Mouse (Mus musculus) heart, embryonic 12.5 days (tissue): ENCODE results near the gene Plau. TPM values are rescaled to one million over a fixed set of nuclear protein-coding genes. Genes with fewer than 3 reads are reported as not detected.

ENCODE experiments used
- ATAC-seq: fragments of 200-750 bp; cut with Nextera tagmentation; 2 replicates; pipeline ENCODE4 v1.8.0; 2017; ENCODE audit warnings: moderate TSS enrichment, moderate library complexity; ENCODE audit not compliant: insufficient number of reproducible peaks, low FRiP score
- H3K27ac ChIP-seq: fragments of 300-500 bp; sonication (generic); 2 replicates; pipeline ENCODE4 v1.5.1; 2016; ENCODE audit warnings: mild to moderate bottlenecking, moderate library complexity; ENCODE audit not compliant: poor library complexity, severe bottlenecking
- H3K27me3 ChIP-seq: fragments of 300-500 bp; sonication (generic); replicated peaks from 2 replicates; pipeline ENCODE4 v1.6.1; 2016; ENCODE audit warnings: mild to moderate bottlenecking, moderate library complexity
- H3K36me3 ChIP-seq: fragments of 300-500 bp; sonication (generic); 2 replicates; pipeline ENCODE4 v1.6.1; 2016; ENCODE audit warnings: mild to moderate bottlenecking, moderate library complexity
- H3K4me1 ChIP-seq: fragments of 300-500 bp; sonication (generic); replicated peaks from 2 replicates; pipeline ENCODE4 v1.6.1; 2016; ENCODE audit warnings: mild to moderate bottlenecking
- H3K4me2 ChIP-seq: fragments of 300-500 bp; sonication (generic); 2 replicates; pipeline ENCODE4 v1.6.1; 2016; ENCODE audit warnings: mild to moderate bottlenecking, moderate library complexity
- H3K4me3 ChIP-seq: fragments of 300-500 bp; sonication (generic); 2 replicates; pipeline ENCODE4 v1.5.1; 2016; ENCODE audit warnings: mild to moderate bottlenecking
- H3K9ac ChIP-seq: fragments of 300-500 bp; sonication (generic); 2 replicates; pipeline ENCODE4 v1.6.1; 2016; ENCODE audit warnings: mild to moderate bottlenecking, moderate library complexity
- H3K9me3 ChIP-seq: fragments of 300-500 bp; sonication (generic); replicated peaks from 2 replicates; pipeline ENCODE4 v1.6.1; 2016; ENCODE audit warnings: mild to moderate bottlenecking, moderate library complexity
- WGBS: fragments of 180-500 bp; shearing (Covaris S2); methylation state at CpG from one replicate; pipeline ENCODE4 v1.1.7; 2016; 5-methylcytosine and 5-hydroxymethylcytosine counted together
- polyA plus RNA-seq: library from polyadenylated mRNA; unstranded; fragments of >200 nt; fragmentation: Nextera tagmentation; extraction: Ambion mirVana; gene quantifications from 2 replicates; pipeline ENCODE4 v1.2.1, GENCODE M21; 2016

Plau gene
- polyA plus RNA-seq, 1 experiment from 2014 or later: 1.1 TPM

DNA sequence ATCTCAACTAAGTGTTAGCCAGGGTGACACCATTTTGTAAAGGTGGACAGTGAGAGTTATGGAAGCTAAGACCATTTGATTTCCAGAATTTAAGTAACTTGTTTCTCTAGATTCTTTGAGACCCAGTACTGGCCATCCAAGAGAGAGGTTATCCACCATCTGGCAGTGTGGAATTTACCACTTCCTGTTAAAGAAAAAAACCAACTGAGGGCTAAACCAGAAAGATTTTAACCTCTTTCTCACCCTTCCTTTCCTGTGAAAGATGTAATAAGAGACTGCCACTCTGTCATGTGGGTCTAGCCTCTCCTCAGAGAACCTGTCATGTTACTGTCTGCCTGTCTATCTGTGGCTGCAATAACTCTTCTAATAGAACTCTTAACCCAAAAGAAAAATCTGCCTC is 26.6 kb upstream of the Plau start:
- H3K4me2 ChIP-seq: no peak overlapping the region
- H3K27ac ChIP-seq: no peak overlapping the region
- no peaks in the 10 kb centered on the region for H3K27me3 ChIP-seq
- no peak for ATAC-seq
- H3K36me3 ChIP-seq: no peaks in the 10 kb centered on the region
- no peaks in the 10 kb centered on the region for H3K9me3 ChIP-seq
- no peak overlapping the region for H3K4me3 ChIP-seq
- no peak overlapping the region for H3K9ac ChIP-seq
- H3K4me1 ChIP-seq: peaks cover 15% of the 10 kb centered on the region

- Histone ChIP-seq H3K4me1 (peaks cover 3% of the 10 kb centered on the region; the same call in 1 of the 2 replicates), H3K9me3 (0 out of 2 replicates have a peak, but pooled peaks cover under 1% of the 10 kb centered on the region), H3K9ac (no peak overlapping the region), H3K4me3 (no peak overlapping the region), H3K4me2 (no peak overlapping the region), H3K36me3 (no peaks in the 10 kb centered on the region), H3K27ac (no peak overlapping the region), H3K27me3 (no peaks in the 10 kb centered on the region)
- WGBS: 83% methylated on average over 8 of the region's 8 CpGs
- no peak for ATAC-seq
These were observed 25.2 kb upstream of the Plau start for GRCm38 (mm10) chr14:20811236-20811635.

DNA sequence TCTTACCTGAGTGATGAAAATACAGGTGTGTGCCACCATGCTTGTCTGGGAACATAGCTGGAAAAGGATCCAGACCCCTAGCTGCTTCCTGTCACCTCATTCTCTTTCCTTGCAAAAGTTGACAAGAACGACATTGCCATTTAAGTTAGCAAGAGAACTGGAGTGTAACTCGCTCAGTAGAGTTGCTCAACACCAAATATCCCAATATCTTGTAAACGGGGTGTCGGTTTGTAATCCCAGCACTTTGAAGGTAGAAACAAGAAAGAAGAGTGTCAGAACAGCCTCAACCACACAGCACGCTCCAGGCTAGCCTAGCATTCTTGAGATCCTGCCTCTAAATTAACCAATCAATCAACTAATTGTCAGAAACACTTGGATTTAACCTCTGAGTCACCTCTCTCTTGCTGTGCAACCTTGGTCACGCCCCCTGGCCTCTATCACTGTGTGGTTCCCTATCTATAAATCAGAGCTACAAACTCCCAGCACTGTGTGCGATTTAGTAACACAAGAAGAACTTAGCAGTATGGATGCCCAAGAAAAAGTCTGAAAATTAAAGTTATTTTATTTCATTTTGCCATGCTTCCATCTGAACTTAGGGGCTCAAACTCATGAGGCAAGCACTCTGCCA is 24.6 kb upstream of the Plau start:
- H3K9me3 ChIP-seq: 0 out of 2 replicates have a peak, but pooled peaks cover 4% of the 10 kb centered on the region
- H3K36me3 ChIP-seq: no peaks in the 10 kb centered on the region
- no peak overlapping the region for H3K4me3 ChIP-seq
- 69% methylated on average over 7 of the region's 7 CpGs for WGBS
- H3K4me1 ChIP-seq: no peaks in the 10 kb centered on the region
- ATAC-seq: no peak
- H3K4me2 ChIP-seq: no peak overlapping the region
- H3K9ac ChIP-seq: no peak overlapping the region
- H3K27me3 ChIP-seq: no peaks in the 10 kb centered on the region
- H3K27ac ChIP-seq: no peak overlapping the region

DNA sequence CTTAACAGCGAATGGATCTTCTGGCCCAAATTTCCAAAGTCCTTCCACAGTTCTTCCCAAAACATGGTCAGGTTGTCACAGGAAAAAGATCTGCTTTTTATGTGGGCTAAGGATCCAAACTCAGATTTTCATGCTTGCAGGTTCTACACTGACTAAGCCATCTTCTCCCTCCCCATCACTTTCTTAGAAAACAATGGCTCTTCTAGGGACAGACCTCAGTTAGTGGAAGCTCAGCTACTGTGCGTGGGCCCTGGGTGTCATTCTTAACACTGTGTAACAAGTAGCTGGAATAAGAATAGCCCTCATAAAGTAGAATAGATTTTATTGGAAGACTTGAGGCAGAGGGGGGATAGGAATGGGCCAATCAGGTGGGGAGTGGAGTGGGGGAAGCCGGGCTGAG is 21.0 kb upstream of the Plau start:
- ATAC-seq: no peak
- 72% methylated on average over 3 of the region's 3 CpGs for WGBS

GRCm38 (mm10) chr14:20824517-20824916 is 11.9 kb upstream of the Plau start:
- Histone ChIP-seq H3K27me3 (no peaks in the 10 kb centered on the region), H3K36me3 (no peaks in the 10 kb centered on the region), H3K9me3 (no peaks in the 10 kb centered on the region), H3K27ac (no peak overlapping the region), H3K4me1 (no peaks in the 10 kb centered on the region), H3K9ac (no peak overlapping the region), H3K4me2 (no peak overlapping the region), H3K4me3 (no peak overlapping the region)
- no peak for ATAC-seq
- 75% methylated on average over 1 of the region's 1 CpGs for WGBS

More for the DNA sequence above, 21.0 kb upstream of the Plau start:
- Histone ChIP-seq H3K4me1 (no peaks in the 10 kb centered on the region), H3K27me3 (no peaks in the 10 kb centered on the region), H3K9ac (no peak overlapping the region), H3K4me3 (no peak overlapping the region), H3K9me3 (peaks cover 7% of the 10 kb centered on the region; the same call in 1 of the 2 replicates), H3K4me2 (no peak overlapping the region), H3K27ac (no peak overlapping the region), H3K36me3 (no peaks in the 10 kb centered on the region)

- Histone ChIP-seq H3K4me3 (no peak overlapping the region), H3K36me3 (no peaks in the 10 kb centered on the region), H3K27ac (no peak overlapping the region), H3K4me1 (no peaks in the 10 kb centered on the region), H3K4me2 (no peak overlapping the region), H3K9ac (no peak overlapping the region), H3K9me3 (no peaks in the 10 kb centered on the region), H3K27me3 (no peaks in the 10 kb centered on the region)
- no peak for ATAC-seq
- WGBS: 84% methylated on average over 2 of the region's 2 CpGs
These were observed 10.9 kb upstream of the Plau start for GRCm38 (mm10) chr14:20825516-20825915.

- no peak for ATAC-seq
- H3K27me3 ChIP-seq: no peaks in the 10 kb centered on the region
- 79% methylated on average over 8 of the region's 8 CpGs for WGBS
These were observed 9.4 kb upstream of the Plau start for GRCm38 (mm10) chr14:20827061-20827460.

GRCm38 (mm10) chr14:20827491-20827890 is 9.0 kb upstream of the Plau start:
- Histone ChIP-seq H3K4me1 (peaks cover 5% of the 10 kb centered on the region), H3K27ac (no peak overlapping the region), H3K4me2 (no peak overlapping the region), H3K27me3 (no peaks in the 10 kb centered on the region), H3K9ac (no peak overlapping the region), H3K4me3 (no peak overlapping the region), H3K36me3 (no peaks in the 10 kb centered on the region), H3K9me3 (no peaks in the 10 kb centered on the region)
- no peak for ATAC-seq
- WGBS: 83% methylated on average over 5 of the region's 5 CpGs

More at GRCm38 (mm10) chr14:20827061-20827460, 9.4 kb upstream of the Plau start:
- Histone ChIP-seq H3K4me1 (peaks cover 5% of the 10 kb centered on the region), H3K27ac (no peak overlapping the region), H3K4me2 (no peak overlapping the region), H3K36me3 (no peaks in the 10 kb centered on the region), H3K9ac (no peak overlapping the region), H3K4me3 (no peak overlapping the region), H3K9me3 (no peaks in the 10 kb centered on the region)

DNA sequence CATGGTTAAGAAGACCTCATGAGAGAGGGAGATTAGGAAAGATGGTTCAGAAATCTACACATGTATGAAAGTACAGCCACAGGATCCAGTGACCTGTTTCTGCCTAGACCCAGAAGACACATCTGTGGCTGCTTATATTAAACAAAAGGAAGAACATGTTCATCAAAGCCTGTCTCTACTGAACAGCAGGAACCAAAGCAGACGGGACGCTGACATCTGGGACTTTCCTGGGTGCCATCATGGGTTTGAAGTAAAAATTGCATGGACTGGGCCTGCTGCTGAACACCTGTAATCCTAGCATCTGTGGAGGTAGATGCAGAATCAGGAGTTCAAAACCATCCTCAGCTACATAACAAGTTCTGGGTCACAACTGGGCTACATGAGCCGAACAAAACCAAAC is 7.9 kb upstream of the Plau start:
- 86% methylated on average over 3 of the region's 3 CpGs for WGBS
- no peaks in the 10 kb centered on the region for H3K9me3 ChIP-seq
- no peak for ATAC-seq

DNA sequence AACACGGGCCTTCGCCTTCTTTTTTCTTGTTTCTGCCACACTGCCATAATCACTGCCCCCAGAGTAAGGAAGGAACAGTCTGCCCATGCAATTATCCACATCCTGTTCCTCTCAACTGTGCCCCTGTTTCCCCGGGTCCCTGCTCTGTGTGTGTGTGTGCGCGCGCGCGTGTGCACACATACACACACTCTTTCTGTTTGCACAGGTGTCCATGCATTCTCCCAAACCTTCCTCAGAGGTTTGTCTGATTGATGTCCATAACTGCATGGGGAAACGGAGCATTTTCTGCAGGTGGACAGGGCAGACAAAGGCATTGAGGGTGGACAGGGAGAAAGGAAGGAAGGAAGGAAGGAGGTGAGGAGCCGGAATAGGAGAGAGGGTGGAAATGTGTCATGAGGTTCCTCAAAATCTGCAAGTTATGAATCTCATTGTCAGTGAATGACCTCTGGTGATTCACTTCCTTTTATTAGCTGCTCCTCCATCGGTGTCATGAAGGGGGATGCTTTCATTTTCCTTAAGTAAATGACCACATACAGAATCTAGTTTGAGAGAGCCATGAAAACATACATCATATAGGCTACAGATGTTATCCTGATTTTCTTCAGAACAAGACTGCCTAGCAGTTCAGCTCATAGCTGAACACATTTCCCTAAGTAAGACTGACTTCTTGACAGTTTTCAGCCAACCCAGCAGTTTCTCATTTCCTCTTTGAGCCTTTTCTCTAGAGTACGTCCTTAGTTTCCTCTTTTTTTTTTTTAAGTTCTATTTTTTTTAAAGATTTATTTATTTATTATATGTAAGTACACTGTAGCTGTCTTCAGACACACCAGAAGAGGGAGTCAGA is 6.7 kb upstream of the Plau start:
- peaks cover 5% of the 10 kb centered on the region for H3K4me1 ChIP-seq
- no peak for ATAC-seq
- H3K9me3 ChIP-seq: no peaks in the 10 kb centered on the region
- 77% methylated on average over 12 of the region's 12 CpGs for WGBS
- H3K36me3 ChIP-seq: no peaks in the 10 kb centered on the region
- no peak overlapping the region for H3K27ac ChIP-seq
- H3K4me2 ChIP-seq: no peak overlapping the region
- H3K9ac ChIP-seq: no peak overlapping the region
- no peak overlapping the region for H3K4me3 ChIP-seq
- no peaks in the 10 kb centered on the region for H3K27me3 ChIP-seq

More for the DNA sequence above, 7.9 kb upstream of the Plau start:
- Histone ChIP-seq H3K27me3 (no peaks in the 10 kb centered on the region), H3K4me2 (no peak overlapping the region), H3K27ac (no peak overlapping the region), H3K9ac (no peak overlapping the region), H3K4me1 (peaks cover 5% of the 10 kb centered on the region), H3K4me3 (no peak overlapping the region), H3K36me3 (no peaks in the 10 kb centered on the region)

DNA sequence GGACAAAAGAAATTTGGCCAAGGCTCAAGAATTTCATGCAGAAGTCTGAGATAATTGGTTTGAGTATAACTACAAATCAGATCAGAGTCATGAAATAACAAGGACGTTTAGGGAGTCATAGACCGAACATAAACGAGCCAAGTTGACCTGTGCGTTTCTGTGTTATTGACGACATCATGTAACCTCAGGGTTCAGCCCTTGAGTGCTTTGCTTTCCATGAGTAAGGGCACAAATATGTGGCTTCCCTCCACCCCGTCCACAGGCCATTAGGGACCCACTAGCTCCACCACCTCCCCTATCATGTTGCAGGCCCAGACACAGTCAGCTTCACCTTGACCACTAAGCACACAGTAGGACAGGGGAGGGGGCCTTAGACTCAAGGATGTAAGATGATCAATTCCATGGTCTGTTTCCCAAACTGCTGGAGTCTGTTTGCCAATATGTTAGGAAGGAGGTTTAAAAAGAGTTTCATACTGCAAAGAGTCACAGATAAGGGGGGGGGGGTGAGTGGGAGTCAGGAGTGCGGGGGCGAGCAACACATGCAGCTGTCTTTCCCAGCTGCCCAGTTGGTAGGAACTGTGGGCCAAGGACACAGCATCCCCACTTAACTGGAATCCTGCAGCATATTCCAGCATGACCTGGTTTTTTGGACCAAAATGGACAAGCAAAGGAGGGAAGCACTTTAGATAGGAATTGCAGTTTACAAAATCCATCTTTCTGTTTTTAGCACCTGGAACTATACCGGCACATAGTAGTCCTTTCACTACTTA is 5.1 kb upstream of the Plau start:
- Histone ChIP-seq H3K9ac (no peak overlapping the region), H3K4me1 (peaks cover 5% of the 10 kb centered on the region), H3K36me3 (no peaks in the 10 kb centered on the region), H3K4me2 (no peak overlapping the region), H3K27me3 (no peaks in the 10 kb centered on the region), H3K9me3 (no peaks in the 10 kb centered on the region), H3K4me3 (no peak overlapping the region), H3K27ac (no peak overlapping the region)
- ATAC-seq: no peak
- WGBS: 59% methylated on average over 9 of the region's 9 CpGs
